Mouse (Mus musculus): Measurements from ENCODE around the gene Washc4. TPM values are rescaled to one million over a fixed set of nuclear protein-coding genes. Genes with fewer than 3 reads are reported as not detected.

The Washc4 gene
- total RNA-seq, 2 experiments from 2014 or later, result 39.0 to 55.4 TPM

- ATAC-seq (ENCODE audit: poor library complexity, severe bottlenecking), result peak; percentile 78
These were observed 90.9 kb downstream of the Washc4 start for GRCm38 (mm10) chr10:83634461-83634860.

GRCm38 (mm10) chr10:83636191-83636590, 92.6 kb downstream of the Washc4 start:
- no peak for ATAC-seq (ENCODE audit: poor library complexity, severe bottlenecking)

- ATAC-seq (ENCODE audit: poor library complexity, severe bottlenecking), result peak; percentile 82
These were observed 93.7 kb downstream of the Washc4 start for GRCm38 (mm10) chr10:83637295-83637694.

DNA sequence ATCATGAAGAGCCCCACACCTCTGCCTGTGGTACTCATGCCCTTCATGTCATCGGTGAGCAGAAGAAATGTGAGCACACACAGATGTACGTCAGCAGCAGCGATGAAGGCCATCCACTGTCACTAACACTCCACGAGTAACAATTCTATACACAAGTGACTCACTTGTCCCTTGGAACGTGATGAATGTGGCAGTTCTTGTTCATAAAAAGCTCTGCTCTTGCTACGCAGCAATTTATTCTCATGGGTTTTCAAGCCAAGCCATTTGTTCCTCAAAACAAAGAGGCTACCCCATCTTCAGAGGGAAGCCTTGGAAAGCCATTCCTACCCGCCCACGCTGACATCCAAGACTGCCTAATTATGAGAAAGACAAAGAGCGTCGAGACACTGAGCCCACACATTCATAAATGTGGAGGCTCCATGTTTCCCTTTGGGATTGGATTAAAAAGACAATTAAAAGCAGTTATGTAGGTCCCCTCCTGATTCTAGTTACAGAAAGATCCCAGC, 96.4 kb downstream of the Washc4 start:
- no peak for ATAC-seq (ENCODE audit: poor library complexity, severe bottlenecking)

DNA sequence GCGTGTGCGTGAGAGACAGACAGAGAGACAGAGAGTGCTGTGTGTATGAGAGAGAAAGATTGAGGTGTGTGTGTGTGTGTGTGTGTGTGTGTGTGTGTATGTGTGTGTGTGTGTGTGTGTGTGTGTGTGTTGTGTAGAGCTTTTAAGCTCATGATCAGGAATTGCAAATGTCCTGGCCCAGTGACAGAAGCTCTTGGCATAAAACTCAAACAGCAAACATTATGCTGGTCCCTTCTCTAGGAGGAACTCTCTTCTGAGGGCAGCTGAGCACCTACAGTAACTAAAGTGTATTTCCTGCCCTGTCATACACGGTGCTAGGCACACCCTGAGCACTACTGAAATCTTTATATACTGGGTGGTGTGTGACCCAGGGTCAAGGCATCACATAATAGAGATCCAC, 98.1 kb downstream of the Washc4 start:
- ATAC-seq (ENCODE audit: poor library complexity, severe bottlenecking), result no peak

GRCm38 (mm10) chr10:83644167-83644566, 100.6 kb downstream of the Washc4 start:
- ATAC-seq (ENCODE audit: poor library complexity, severe bottlenecking), result no peak

GRCm38 (mm10) chr10:83644865-83645715, 101.5 kb downstream of the Washc4 start:
- peak; percentile 31; the same call in 1 of the 2 replicates for ATAC-seq (ENCODE audit: poor library complexity, severe bottlenecking)

DNA sequence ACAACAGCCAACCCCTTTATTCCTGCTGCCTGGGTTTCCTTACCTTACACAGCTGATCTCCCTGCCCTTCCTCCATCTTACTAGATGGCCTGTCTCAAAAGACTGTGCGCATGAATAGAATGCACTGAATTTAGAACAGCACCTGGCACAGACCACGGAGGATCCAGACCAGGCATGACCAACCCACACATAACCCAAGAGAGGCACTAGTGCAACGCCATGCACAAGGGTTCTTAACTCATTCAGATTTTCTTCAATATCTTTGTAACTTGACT, 102.1 kb downstream of the Washc4 start:
- ATAC-seq (ENCODE audit: poor library complexity, severe bottlenecking), result no peak

Other genes starting within 250 kb of the Washc4 start
- 0.52 and 0.76 TPM in 2 replicates for gene Slc41a2, start 205.9 kb upstream of the Washc4 start, total RNA-seq (2015)
- gene Slc41a2, start 205.9 kb upstream of the Washc4 start, total RNA-seq (2017), result 0.73 and 1.0 TPM in 2 replicates
- 0.40 and 0.46 TPM in 2 replicates for gene D10Wsu102e, start 183.5 kb upstream of the Washc4 start, total RNA-seq (2015)
- 0.44 and 0.57 TPM in 2 replicates for gene D10Wsu102e, start 183.5 kb upstream of the Washc4 start, total RNA-seq (2017)
- gene Aldh1l2, start 9.6 kb upstream of the Washc4 start, total RNA-seq (2015), result not detected in 2 replicates
- gene Aldh1l2, start 9.6 kb upstream of the Washc4 start, total RNA-seq (2017), result not detected in 2 replicates
- gene Appl2, start 105.0 kb downstream of the Washc4 start, total RNA-seq (2015), result 11.7 and 13.7 TPM in 2 replicates
- 27.1 and 28.1 TPM in 2 replicates for gene Appl2, start 105.0 kb downstream of the Washc4 start, total RNA-seq (2017)
- gene 1500009L16Rik, start 179.1 kb downstream of the Washc4 start, total RNA-seq (2015), result 0.41 and 0.69 TPM in 2 replicates
- gene 1500009L16Rik, start 179.1 kb downstream of the Washc4 start, total RNA-seq (2017), result 0.11 TPM in 1 of 2 replicates, not detected in the other